Mouse (Mus musculus) c-Kit-positive CD71-negative TER-119-negative erythroid progenitor cells, embryonic 14.5 days (primary cell): ENCODE data around the gene Ap3b1.

Experiments used
- DNase-seq: peaks from one replicate; pipeline ENCODE4 v3.0.0-alpha.2; 2013; ENCODE audit warnings: low read depth

The Ap3b1 gene

DNA sequence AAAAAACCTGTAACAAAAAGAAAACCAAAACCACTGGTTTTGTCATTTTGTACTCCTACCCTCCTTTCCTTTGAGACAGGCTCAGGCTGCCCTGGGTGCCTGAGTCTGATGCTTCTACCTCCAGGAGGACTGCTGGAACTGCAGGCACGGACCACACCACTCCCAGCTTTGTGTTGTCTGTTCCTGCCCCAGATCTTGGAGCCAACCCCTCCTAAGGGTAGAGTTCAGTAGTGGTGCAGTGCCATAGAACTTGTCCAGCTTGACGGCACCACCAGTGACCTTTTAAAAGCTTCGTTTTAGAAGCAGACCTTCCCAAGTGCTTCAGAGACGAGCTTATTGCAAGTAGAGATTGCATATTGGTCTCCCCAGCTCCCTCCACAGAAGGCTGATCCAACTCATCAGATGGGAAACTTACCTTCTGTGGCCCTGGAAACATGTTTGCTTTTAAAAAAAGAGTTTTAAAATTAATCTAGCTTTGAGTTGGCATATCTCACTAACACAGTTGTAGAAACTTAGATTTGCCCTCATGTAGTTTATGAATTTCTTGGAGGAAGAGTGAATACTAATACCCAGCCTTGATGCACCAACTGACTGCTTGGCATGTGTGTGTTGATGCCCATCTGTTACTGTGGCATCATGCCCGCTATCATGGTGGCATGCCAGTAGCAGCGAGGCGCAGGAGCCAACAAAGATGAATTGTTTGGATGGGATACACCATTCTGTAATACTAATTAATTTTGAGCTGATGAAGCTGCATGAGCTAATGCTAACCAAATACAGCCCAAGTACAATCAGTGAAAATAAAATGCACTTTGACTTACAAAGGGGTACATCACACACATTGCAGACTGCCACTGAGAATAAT lies 17.0 kb downstream of the Ap3b1 start:
- DNase-seq = no peak

DNA sequence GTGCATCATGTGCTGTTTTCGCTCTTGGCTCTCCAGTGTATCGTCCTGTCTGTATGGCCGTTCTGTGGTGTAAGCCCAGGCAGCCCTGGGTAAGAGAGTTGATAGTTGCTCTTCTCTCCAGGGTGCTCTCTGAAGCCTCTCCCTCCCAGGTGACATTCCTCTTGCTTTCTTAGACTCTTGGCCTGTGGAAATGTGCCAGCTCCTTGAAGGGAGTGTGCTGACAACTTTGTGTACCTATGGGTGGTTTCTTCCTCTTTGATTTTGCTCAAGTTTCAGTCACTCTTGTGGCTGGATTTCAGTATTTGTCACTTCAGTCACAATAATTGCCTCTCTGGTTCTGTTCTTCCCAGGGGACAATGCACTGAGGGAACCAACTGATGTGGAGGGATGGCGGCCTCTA lies 20.2 kb downstream of the Ap3b1 start:
- no peak for DNase-seq

DNA sequence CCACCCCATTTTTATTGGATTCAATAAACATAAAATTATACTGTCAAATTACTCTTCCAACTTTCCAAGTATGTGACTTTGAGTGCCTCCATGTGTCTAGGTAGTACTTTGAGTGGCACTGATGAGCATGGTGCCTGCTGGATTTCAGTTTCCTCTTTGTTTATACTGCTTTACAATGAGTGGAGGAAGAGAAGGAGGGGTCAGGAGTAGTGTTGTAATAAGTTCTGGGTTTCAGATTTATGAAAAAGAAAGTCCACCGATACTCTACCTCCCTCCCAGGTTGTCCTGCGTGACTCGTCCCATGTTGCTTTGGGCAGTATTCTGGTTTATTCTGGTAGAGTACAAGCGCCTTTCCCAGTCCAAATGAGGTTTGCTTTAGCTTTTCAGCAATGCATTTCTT lies 22.7 kb downstream of the Ap3b1 start:
- DNase-seq = no peak

DNA sequence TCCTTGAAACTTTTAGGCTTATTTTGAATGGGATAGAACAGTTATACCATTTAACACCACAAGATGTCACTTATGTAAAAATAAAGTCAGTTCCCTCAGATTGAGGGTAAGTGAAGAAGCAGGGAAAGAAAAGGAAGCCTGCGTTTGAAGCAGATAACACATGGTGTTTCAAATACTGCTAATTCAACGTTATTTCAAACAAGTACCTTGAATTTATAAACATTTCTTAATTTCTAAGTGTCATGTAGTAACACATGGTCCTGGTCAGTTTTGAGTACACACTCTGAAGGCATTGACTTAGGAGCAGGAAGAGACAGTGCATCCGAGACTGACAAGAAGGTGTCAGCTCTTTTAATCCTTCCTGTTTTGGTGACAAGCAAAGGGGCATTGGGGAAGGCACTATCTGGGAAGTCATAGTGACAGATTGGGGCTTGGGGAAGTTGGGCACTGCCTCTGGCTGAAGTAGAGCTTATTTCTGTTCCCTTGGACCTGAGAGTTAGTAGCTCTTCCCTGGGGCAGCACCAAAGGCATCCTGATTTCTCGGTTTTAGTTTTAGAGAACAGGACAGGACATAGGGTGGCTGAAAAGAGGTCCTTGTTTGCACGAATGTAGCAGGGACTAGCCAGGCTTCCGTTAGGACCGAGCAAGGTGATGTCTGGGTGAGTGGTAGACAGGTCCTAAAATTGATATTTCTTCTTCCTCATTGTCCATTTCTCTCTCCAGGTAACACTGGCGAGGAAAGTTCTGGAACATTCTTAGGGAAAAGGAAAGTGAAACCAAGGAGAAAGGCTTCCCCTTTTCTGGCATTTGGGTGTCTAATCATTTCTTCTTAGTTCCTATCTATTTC lies 23.3 kb downstream of the Ap3b1 start:
- no peak for DNase-seq

DNA sequence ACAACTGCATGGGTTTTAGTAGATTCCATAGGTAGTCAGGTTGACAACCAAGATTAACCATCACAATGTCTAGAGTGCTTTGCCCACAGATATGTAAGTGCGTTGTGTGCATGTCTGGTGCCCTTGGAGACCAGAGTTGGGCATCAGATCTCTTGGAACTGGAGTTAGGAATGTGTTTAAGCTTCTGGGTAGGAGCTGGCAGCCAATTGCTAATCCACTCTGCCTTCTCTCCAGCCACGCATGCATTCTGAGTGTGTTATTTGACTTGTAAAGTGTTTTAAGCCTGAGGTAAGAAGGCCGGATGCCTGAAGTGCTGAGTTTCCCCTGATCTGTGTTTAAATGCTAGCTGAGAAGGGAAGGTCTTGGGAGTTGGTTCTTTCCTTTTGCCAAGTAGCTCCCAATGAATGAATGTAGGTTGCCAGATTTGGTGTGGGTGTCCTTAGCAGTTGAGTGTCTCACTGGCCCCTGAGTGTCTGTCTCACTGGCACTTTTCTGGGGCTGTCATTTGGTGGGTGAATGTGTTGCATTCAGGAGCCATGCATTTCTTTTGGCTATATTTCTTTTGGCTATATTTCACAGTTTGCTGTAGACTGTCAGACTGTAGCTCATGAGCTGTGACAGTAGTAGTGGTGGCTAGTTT lies 26.3 kb downstream of the Ap3b1 start:
- DNase-seq = no peak

DNA sequence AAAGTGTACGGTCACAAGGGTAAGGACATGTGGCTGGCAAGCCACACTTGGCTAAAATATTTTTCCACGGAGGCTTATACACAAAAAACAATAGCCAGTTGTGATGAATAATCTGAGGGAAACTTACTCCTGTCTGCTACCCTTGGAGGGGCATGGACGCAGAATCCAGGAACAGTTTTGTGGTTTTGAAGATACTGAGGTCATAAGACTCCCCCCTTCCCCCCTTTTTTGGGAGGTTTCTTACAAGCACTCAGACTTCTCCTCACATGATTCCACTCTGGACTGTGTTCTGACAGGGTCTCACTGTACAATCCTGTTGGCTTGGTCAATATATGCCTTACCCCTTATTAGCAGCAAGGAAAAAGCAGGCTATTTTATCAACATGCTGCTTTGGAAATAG lies 29.8 kb downstream of the Ap3b1 start:
- no peak for DNase-seq

DNA sequence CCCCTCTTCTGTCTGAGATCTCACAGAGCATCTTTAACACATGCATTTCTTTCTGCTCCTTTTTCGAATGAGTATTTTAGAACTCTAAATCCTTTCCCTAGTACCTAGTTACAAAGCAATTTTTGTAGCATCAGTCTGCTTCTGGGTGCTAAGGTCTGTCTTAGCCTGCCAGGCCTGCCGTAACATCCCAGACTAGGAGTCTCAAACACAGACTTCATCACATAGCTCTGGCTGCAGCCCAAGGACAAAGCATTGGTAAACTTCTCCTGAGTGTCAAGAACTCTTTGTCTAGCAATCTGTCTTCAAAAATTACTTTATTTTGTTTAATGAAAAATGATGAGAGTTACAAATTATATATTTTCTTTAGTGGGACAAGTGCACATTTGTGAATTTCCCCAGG lies 30.8 kb downstream of the Ap3b1 start:
- DNase-seq = no peak

DNA sequence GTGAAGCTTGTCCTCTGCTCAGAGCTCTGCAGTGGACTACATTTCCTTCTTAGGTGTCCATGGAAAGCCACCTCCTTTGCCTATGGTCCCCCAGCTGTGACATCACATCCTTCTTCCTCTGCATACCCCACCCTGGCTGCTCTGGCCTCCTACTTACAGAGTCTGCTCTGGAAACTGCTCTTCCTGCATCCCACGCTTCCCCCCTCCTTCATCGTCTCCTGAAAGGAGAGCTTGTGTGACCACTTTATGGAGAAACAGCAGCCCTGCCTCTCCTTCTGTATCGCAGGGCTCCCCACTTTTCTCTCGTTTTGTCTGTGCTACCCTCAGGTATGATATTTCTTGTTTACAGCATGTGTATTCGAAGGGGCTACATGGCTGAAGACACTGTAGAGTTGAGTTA lies 33.5 kb downstream of the Ap3b1 start:
- no peak for DNase-seq

DNA sequence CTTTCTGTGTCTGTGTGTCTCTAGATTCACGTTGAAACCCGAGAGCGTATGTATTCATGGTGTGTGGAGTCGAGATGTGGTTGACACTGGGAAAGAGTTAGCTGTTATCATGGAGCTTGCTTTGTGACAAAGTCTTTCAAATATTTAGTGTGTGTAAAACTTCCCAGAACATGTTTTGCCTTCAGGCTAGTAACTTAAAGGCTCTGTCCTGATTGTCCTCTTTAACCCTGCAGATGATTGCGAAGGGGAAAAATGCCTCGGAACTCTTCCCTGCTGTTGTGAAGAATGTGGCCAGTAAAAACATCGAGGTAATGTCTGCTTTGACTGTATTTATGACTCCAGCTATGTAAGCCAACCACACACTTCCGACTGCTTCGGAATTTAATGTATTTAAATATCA lies 35.7 kb downstream of the Ap3b1 start:
- no peak for DNase-seq

DNA sequence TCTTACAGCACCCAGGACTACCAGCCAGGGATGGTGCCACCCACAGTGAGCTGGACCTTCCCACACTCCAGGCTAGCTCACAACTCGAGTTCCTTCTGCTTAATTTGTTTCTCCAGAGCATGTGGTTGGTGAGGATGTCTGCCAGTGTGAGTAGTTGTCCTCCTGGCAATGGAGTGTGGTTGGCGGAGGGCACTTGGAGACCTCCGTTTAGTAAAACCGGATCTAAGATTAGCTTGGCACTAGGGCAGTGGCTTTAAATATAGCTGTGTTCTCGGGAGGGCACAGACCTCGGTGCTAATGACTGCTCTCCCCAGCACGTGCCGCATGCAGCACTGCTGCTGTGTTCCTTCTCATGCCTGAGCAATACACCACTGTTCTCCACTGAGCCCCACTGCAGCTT lies 37.0 kb downstream of the Ap3b1 start:
- no peak for DNase-seq

DNA sequence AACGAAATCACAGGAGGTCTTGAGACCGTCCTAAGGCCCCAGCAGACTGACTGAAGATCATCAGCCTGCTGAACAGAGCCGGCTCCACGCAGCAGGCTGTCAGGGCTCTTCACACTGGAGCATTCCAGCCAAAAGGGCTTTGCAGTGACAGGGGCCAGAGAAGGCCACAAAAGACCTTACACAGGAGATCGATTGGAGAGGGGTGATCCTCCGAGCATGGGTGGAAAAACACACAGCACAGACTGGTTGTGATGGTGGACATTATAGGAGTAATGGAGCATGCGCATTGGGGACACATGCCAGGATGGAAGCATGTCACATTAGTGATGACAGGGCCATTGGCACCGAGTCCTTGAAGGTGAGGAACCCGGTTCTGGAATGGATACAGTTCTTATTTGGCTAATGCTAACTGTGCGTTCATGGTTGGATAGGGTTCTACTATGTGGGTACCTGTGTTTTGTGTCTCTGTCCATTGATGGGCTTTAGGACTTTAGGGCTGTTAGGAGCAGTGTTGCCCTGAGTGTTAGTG lies 37.7 kb downstream of the Ap3b1 start:
- DNase-seq = no peak

DNA sequence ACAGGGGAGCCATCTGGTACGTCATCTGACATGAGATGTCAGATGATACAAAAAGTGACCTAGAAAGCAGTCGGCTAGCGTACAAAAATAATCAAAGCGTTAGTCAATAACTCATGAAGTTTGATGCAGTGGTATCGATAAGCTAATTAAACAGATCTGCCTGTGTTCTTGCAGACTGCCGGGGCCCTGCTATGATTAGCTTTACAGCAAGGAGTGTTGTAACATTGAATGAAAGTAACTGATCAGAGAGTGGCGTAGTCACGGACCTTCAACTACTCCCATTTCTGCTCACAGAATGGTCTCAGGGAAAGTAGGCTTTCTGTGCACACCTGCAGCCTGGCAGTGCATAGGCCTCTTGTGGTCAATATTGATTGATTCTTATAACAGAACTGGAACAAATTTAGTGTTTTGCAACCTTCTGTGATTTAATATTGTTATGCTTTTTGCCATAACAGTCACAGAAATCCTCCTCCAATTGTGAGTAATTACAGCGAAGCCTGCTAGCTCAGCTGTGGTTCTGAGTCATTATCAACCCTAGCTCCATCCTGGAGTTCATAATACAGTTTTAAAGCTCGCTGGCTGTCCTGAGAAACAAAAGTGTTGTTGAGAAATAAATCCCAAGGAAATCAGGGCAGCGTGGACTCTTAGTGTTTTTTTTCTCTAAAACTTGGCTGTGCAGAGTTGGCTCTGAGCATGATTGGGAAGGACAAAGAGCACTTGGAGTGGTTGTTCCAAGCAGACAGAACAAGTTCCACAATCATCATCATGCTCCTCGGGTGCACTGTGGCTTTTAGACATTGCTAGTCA lies 40.0 kb downstream of the Ap3b1 start:
- DNase-seq = no peak

DNA sequence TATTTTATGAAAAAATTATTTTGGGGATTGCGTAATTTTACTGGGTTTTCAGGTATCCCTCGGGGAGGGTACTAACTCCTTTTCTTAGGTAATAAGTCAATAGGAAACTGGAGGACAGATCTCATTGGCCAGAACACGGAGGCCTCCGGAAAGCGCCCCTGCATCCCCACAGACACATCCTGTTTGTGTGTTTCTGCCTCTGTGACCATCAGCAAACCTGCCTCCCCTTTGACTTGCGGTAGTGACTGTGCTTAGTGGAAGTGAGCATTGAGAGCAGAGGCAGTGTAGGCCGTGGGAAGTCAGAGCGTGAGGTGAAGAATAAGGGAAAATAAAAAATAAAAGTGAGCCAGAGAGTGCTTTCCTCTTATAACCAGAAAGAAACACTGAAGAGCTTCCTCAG lies 41.7 kb downstream of the Ap3b1 start:
- DNase-seq = no peak

DNA sequence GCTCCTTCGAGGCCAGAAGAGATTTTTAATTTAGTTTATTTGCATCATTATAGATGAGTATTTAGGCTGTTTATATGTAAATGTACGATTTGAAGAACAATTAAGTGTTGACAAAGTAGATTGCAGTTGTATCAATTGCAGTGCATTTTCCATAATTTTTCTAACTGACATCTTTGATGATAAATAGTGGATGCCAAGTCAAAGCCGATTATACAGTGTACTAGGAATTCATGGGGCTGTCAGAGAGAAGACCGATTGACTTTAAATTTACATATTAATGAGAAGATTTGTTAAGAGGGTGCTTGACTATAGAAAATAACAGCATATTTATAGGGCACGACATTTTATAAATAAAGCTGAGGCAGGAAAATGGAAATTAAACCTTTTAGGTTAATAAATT lies 64.8 kb downstream of the Ap3b1 start:
- no peak for DNase-seq

DNA sequence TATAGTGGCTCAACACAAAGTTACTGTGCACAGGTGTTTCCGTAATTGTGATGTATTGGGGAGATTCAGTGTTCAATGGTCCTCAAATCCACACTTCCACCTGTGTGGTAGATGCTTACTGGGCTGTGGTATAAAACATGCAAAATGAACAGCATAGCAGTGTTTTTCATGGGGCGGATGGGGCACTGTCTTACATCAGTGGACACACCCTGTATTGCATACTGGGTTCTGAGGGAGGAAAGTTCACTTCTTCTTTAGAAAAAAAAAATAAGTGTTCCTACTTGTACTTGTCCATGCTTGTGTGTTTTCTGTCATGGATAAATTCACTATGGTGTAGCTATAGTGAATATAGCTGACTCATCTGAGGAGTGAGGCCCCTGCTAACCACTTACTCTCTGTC lies 70.8 kb downstream of the Ap3b1 start:
- DNase-seq = no peak

DNA sequence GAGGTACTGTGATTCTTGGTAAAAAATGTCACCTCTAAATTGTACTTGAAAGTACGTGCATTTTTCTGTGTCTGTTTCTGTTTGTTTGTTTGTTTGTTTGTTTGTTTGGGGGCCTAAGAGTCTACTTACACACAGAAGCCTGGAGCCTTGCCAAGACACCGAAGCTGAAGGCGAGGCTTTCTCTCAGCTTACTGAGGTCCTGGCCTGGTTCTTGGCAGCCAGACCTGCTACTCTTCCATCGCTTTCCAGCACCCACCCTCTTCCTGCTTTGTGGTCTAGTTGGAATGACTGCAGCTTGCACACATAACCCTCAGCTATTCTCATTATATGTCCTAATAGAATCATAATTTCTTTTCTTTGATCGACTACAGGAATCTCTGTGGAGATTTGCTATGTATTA lies 80.6 kb downstream of the Ap3b1 start:
- no peak for DNase-seq

DNA sequence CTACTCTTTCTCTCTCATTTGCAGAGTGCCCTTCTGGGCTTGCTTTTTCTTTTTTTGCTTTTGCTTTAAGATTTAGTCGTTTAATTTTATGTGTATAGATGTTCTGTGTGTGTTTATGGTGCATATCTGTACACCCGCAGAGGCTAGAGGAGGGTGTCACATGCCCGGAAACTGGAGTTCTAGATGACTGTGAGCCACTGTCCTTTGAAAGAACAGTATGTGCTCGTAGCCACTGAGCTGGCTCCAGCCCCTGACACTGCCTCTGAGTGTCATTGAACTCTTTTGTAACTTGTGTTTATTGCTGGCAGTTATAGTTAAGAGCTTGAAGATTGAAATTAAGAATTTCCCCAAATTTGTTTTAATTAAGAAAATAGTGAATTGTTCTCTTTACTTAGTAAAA lies 82.4 kb downstream of the Ap3b1 start:
- no peak for DNase-seq

DNA sequence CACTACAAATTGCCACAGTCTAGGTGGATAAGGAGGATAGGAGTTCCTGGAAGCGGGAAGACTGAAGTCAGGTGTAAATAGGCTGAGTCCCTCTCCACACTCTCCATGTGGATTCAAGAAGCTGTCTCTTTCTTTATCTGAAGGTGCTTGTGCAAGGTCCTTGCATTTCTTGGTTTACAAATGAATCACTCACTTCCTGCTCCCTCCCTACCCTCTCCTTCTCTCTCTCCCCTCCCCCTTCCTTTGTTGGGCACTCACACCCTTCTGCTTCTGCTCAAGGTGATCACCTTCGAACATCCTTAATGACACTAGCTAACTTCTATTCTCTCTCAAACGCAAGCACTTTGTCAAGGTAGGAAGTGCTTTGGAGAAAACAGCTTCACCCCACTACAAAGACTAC lies 84.7 kb downstream of the Ap3b1 start:
- no peak for DNase-seq

DNA sequence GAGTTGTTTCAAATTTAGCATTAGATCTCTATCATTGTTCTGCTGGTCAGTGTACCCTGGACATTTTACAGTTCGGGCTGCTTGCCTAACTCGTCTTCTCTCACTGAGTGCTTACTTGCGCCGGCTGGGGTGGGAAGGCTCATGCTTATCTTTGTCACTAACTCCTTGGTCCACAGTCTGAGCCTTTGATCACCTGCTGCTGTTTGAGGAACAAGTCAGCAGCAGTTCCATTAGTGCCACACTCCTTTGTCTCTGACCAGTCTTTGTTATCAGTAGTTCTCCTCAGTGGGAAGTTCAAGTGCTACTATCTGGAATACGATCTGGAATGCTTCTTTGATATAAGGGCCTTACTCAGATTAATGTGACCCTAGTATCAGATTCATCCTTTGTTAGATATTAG lies 86.3 kb downstream of the Ap3b1 start:
- no peak for DNase-seq

DNA sequence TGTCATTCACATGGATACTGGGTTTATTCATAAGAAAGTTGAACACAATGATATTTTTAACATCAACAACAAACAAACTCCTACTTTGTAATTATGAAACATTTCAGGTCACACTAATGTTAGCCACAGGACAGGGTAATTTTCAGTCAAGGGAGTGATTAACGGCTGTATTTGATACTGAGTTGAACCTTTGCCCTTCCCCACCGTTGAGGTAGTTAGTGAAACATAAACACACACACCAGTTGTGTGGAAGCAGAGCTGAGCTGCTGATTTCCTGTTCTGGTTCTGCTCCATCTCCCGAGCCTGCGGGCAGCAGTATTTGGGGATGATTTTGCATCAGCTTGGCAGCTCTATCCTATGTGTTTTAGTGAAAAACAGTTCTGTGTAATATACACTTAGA lies 88.2 kb downstream of the Ap3b1 start:
- no peak for DNase-seq

DNA sequence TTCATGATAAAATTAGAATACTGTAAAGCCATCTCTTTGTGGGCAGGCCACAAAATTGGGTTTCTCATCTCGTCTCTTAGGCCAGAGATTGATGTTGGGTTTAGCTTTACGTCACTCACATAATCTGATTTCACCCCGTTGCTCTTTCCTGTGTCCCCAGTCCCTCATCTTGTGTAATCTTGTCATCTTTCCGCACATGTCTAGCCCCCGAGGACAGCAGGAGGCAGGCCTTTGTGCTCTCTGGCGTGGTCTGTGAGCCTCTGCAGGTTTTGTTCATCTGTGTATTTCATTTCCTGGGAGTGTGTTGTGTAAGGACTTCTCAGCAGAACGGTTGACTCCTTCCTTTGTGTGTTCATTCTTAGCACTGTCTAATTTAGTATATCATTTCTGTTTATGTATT lies 90.8 kb downstream of the Ap3b1 start:
- DNase-seq = no peak

DNA sequence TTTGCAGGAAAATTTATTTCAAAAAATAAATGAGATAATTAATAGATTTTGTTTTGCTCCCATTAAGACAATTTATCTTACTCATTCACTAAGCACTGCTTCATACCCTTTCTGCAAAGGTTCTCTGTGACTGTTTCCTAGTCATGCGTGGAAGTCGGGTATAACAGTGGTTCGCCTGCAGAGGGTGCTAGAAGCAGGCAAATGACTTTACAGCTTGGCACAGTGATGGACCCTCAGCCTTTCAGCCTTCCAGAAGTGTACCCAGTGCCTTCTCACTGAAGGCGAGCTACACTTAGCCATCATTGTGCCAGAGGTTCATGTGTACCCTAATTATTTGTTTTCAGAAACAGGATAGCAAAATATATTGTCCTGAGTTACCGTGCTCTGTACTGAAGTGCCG lies 92.5 kb downstream of the Ap3b1 start:
- peak; percentile 13 for DNase-seq
